Mouse (Mus musculus): ENCODE measurements around the gene Gdf9. TPM values are rescaled to one million over a fixed set of nuclear protein-coding genes. Genes with fewer than 3 reads are reported as not detected.
A peak's percentile ranks its signal among the peaks of the same experiment; 100 is the strongest.

Gdf9 gene
- polyA plus RNA-seq, 1 experiment from 2014 or later, result 1.5 TPM

GRCm38 (mm10) chr11:53483159-53483891 is 52.5 kb downstream of the Gdf9 start:
- no peak for DNase-seq (ENCODE audit: low spot score)
- H3K9me3 ChIP-seq, result no peaks in the 10 kb centered on the region; the same call in 1 of the 2 replicates
- peaks cover 38% of the 10 kb centered on the region for H3K4me1 ChIP-seq
- no peak overlapping the region for H3K27ac ChIP-seq
- H3K36me3 ChIP-seq, result no peaks in the 10 kb centered on the region
- H3K4me3 ChIP-seq, result no peak overlapping the region
- 59% methylated on average over 9 of the region's 9 CpGs for WGBS
- peaks cover 65% of the 10 kb centered on the region for H3K27me3 ChIP-seq (ENCODE audit: insufficient read depth, poor library complexity, severe bottlenecking)

- H3K27me3 ChIP-seq (ENCODE audit: insufficient read depth, poor library complexity, severe bottlenecking), result peaks cover 45% of the 10 kb centered on the region
- H3K9me3 ChIP-seq, result no peaks in the 10 kb centered on the region
- no peak overlapping the region for H3K27ac ChIP-seq
- DNase-seq (ENCODE audit: low spot score), result no peak
- no peak overlapping the region for H3K4me3 ChIP-seq
- peaks cover 20% of the 10 kb centered on the region for H3K4me1 ChIP-seq
- no peaks in the 10 kb centered on the region for H3K36me3 ChIP-seq
- 50% methylated on average over 3 of the region's 3 CpGs for WGBS
Measured at GRCm38 (mm10) chr11:53485719-53486118, 54.9 kb downstream of the Gdf9 start.

GRCm38 (mm10) chr11:53486351-53486750 is 55.5 kb downstream of the Gdf9 start:
- H3K27me3 ChIP-seq (ENCODE audit: insufficient read depth, poor library complexity, severe bottlenecking), result peaks cover 38% of the 10 kb centered on the region
- H3K36me3 ChIP-seq, result no peaks in the 10 kb centered on the region
- DNase-seq (ENCODE audit: low spot score), result no peak
- H3K4me3 ChIP-seq, result peak overlapping the region; percentile 53; the same call in 1 of the 2 replicates
- 63% methylated on average over 3 of the region's 3 CpGs for WGBS
- H3K9me3 ChIP-seq, result no peaks in the 10 kb centered on the region
- H3K27ac ChIP-seq, result no peak overlapping the region
- peaks cover 20% of the 10 kb centered on the region for H3K4me1 ChIP-seq

- Histone ChIP-seq H3K36me3 (no peaks in the 10 kb centered on the region), H3K4me3 (peak overlapping the region; percentile 53), H3K27me3 (ENCODE audit: insufficient read depth, poor library complexity, severe bottlenecking) (peaks cover 35% of the 10 kb centered on the region), H3K27ac (peak overlapping the region; percentile 30; the same call in 1 of the 2 replicates), H3K4me1 (peaks cover 27% of the 10 kb centered on the region), H3K9me3 (no peaks in the 10 kb centered on the region)
- DNase-seq (ENCODE audit: low spot score), result no peak
- 6% methylated on average over 27 of the region's 27 CpGs for WGBS
Measured at GRCm38 (mm10) chr11:53486822-53487594, 56.2 kb downstream of the Gdf9 start.

Small RNAs within 50 kb of the gene (microRNA-seq; reads per million reads assigned to microRNA genes)
- not detected for gene Mir6920

Other genes starting within 250 kb of the Gdf9 start
- gene Hspa4, start 130.6 kb upstream of the Gdf9 start, polyA plus RNA-seq (2016; fragmentation: Nextera tagmentation; extraction: Ambion mirVana), result 98.3 and 109 TPM in 2 replicates
- 19.2 and 21.9 TPM in 2 replicates for gene Zcchc10, start 106.3 kb upstream of the Gdf9 start, polyA plus RNA-seq (2016; fragmentation: Nextera tagmentation; extraction: Ambion mirVana)
- 30.5 and 36.7 TPM in 2 replicates for gene Aff4, start 80.2 kb upstream of the Gdf9 start, polyA plus RNA-seq (2016; fragmentation: Nextera tagmentation; extraction: Ambion mirVana)
- gene Leap2, start 7.9 kb upstream of the Gdf9 start, polyA plus RNA-seq (2016; fragmentation: Nextera tagmentation; extraction: Ambion mirVana), result 0.45 TPM in 1 of 2 replicates, not detected in the other
- gene Uqcrq, start 192 bp upstream of the Gdf9 start, polyA plus RNA-seq (2016; fragmentation: Nextera tagmentation; extraction: Ambion mirVana), result 854 and 1,100 TPM in 2 replicates
- gene Gm10447, start 26.1 kb downstream of the Gdf9 start, polyA plus RNA-seq (2016; fragmentation: Nextera tagmentation; extraction: Ambion mirVana), result 0.10 and 0.16 TPM in 2 replicates
- 2.3 and 2.5 TPM in 2 replicates for gene Shroom1, start 26.2 kb downstream of the Gdf9 start, polyA plus RNA-seq (2016; fragmentation: Nextera tagmentation; extraction: Ambion mirVana)
- not detected in 2 replicates for gene Gm9837, start 39.5 kb downstream of the Gdf9 start, polyA plus RNA-seq (2016; fragmentation: Nextera tagmentation; extraction: Ambion mirVana)
- gene Gm9945, start 49.1 kb downstream of the Gdf9 start, polyA plus RNA-seq (2016; fragmentation: Nextera tagmentation; extraction: Ambion mirVana), result not detected in 2 replicates
- gene Sowaha, start 49.3 kb downstream of the Gdf9 start, polyA plus RNA-seq (2016; fragmentation: Nextera tagmentation; extraction: Ambion mirVana), result 0.32 and 0.38 TPM in 2 replicates
- gene Sept8, start 88.2 kb downstream of the Gdf9 start, polyA plus RNA-seq (2016; fragmentation: Nextera tagmentation; extraction: Ambion mirVana), result 20.1 and 22.9 TPM in 2 replicates
- 32.7 and 47.1 TPM in 2 replicates for gene Kif3a, start 136.4 kb downstream of the Gdf9 start, polyA plus RNA-seq (2016; fragmentation: Nextera tagmentation; extraction: Ambion mirVana)
- 0.39 and 0.72 TPM in 2 replicates for gene Il4, start 187.6 kb downstream of the Gdf9 start, polyA plus RNA-seq (2016; fragmentation: Nextera tagmentation; extraction: Ambion mirVana)
- not detected in 2 replicates for gene Il13, start 203.7 kb downstream of the Gdf9 start, polyA plus RNA-seq (2016; fragmentation: Nextera tagmentation; extraction: Ambion mirVana)